Mouse (Mus musculus): ENCODE measurements around the gene Asna1.

DNA sequence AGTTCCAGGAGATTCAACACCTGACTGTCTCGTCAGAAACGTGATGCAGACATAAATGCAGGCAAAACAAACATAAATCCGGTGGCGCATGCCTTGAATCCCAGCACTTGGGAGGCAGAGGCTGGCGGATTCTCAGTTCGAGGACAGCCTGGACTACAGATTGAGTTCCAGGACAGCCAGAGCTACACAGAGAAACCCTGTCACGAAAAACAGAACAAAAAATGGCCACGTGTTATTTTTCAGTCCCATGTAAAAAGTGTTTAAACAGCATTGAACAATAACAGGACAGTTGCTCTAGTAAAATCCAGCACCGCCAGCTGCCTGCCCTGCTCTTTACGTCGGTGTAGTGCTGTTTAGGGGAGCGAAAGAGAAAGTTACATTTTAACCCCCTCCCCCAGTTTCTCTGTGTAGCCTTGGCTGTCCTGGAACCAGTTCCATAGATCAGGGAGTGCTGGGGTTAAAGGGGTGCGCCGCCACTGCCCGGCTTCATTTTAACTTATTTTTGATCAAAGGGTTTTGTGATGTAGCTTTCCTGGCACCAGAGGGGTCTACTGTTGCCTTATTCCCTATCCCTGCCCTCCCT is 10.7 kb upstream of the Asna1 start:
- TF ChIP-seq EP300 (IDR thresholded peaks at IDR 0.05; ENCODE audit: low read depth), result no peak
- no peak for TF ChIP-seq CTCF (IDR thresholded peaks at IDR 0.05; ENCODE audit: low read depth)

Measured in liver, postnatal 0 days (tissue).